Mouse (Mus musculus) gastrocnemius, postnatal 4 days (tissue): ENCODE data around the gene Hsh2d. TPM values are rescaled to one million over a fixed set of nuclear protein-coding genes. Genes with fewer than 3 reads are reported as not detected.

Source experiments
- total RNA-seq, 2 experiments: library from RNA; stranded (reverse); gene quantifications; 2 replicates each; pipeline ENCODE4 v1.2.3; 2021

Gene Hsh2d
- total RNA-seq, 2 experiments from 2014 or later = not detected

Other genes with a start within 250 kb of the Hsh2d start
- 10 to 100 TPM in 1 of 2 experiments, 1 to 10 TPM in 1; 7.5 to 10.2 TPM for gene Zfp961, start 238.6 kb upstream of the Hsh2d start, total RNA-seq
- under 1 TPM; 0.37 to 0.44 TPM for gene Cyp4f18, start 180.0 kb upstream of the Hsh2d start, total RNA-seq
- not detected for gene Olfr372, start 148.4 kb upstream of the Hsh2d start, total RNA-seq
- not detected for gene Olfr373, start 106.5 kb upstream of the Hsh2d start, total RNA-seq
- not detected for gene Olfr374, start 82.6 kb upstream of the Hsh2d start, total RNA-seq
- 100 to 1,000 TPM; 205 to 209 TPM for gene Tpm4, start 54.7 kb upstream of the Hsh2d start, total RNA-seq
- 10 to 100 TPM; 37.6 to 37.7 TPM for gene Rab8a, start 28.4 kb upstream of the Hsh2d start, total RNA-seq
- gene Cib3, start 23.2 kb downstream of the Hsh2d start, total RNA-seq = not detected
- not detected for gene Gm11034, start 24.0 kb downstream of the Hsh2d start, total RNA-seq
- 10 to 100 TPM; 24.3 to 25.9 TPM for gene Fam32a, start 30.1 kb downstream of the Hsh2d start, total RNA-seq
- 10 to 100 TPM; 46.4 to 48.5 TPM for gene Ap1m1, start 50.4 kb downstream of the Hsh2d start, total RNA-seq
- gene Gm10282, start 115.6 kb downstream of the Hsh2d start, total RNA-seq = 10 to 100 TPM; 29.3 to 31.8 TPM
- 10 to 100 TPM; 40.0 to 47.7 TPM for gene Klf2, start 129.4 kb downstream of the Hsh2d start, total RNA-seq
- gene Eps15l1, start 231.8 kb downstream of the Hsh2d start, total RNA-seq = 10 to 100 TPM; 41.6 to 51.1 TPM